Mouse (Mus musculus): ENCODE data around the gene Ppp1ca. TPM values are rescaled to one million over a fixed set of nuclear protein-coding genes. Genes with fewer than 3 reads are reported as not detected.

The Ppp1ca gene
- total RNA-seq, 2 experiments from 2014 or later, result 181 to 268 TPM

- ATAC-seq (replicated peaks; ENCODE audit: low FRiP score, poor library complexity, severe bottlenecking), result no peak
These were observed 11.5 kb upstream of the Ppp1ca start for GRCm38 (mm10) chr19:4180411-4180810.

DNA sequence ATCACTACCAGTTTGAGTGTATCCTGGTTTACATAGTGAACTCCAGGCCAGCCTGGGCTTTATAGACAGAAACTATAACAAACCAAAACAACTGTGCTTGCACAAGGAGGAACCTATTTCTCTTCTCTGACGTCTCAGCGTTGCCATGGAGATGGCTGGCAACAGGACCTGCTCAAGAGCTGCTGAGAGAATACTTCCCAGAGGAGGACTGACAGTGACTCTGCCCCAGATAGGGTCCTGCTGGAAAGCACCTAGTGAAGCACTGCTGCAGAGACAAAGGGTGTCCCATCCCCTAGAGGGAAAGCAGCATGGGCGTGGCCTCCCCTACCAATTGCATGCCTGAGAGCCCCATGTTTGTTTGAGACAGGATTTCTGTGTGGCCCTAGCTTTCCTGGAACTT, 10.0 kb upstream of the Ppp1ca start:
- ATAC-seq (replicated peaks; ENCODE audit: low FRiP score, poor library complexity, severe bottlenecking), result no peak

- ATAC-seq (replicated peaks; ENCODE audit: low FRiP score, poor library complexity, severe bottlenecking), result no peak
These were observed 8.2 kb upstream of the Ppp1ca start for GRCm38 (mm10) chr19:4183689-4184088.

- ATAC-seq (replicated peaks; ENCODE audit: low FRiP score, poor library complexity, severe bottlenecking), result no peak
These were observed 6.6 kb upstream of the Ppp1ca start for GRCm38 (mm10) chr19:4184976-4185975.

GRCm38 (mm10) chr19:4187303-4187702, 4.6 kb upstream of the Ppp1ca start:
- no peak for ATAC-seq (replicated peaks; ENCODE audit: low FRiP score, poor library complexity, severe bottlenecking)

- ATAC-seq (replicated peaks; ENCODE audit: low FRiP score, poor library complexity, severe bottlenecking), result no peak
These were observed 2.7 kb upstream of the Ppp1ca start for GRCm38 (mm10) chr19:4189051-4189620.

DNA sequence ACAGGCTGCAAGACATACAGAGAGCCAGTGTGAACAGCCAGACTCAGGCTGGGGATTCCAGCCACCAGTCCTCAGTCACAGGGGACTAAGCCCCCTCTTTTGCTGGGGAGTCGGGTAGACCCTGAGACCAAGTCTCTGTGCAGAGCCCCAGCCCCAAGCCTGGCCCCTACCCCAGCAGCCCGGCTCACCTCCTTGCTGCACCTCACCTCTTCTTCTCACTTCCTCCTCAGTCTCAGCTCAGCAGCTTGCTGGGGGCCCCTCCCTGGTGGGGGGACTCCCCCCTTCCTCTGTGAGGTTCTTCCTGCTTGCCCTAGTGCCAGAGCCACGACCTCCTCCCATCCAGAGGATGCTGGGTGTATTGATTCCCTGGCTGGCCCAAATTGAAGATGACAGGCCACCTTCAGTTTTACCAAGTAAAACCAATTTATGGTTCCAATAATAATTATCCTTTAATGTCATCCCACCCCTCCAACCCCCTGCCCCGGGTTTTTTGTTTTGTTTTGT, 982 bp upstream of the Ppp1ca start, which contains the start of gene Tbc1d10c:
Gene Tbc1d10c, minus strand, starts transcription at position 454 of the 504 bp plus-strand sequence.
- no peak for ATAC-seq (replicated peaks; ENCODE audit: low FRiP score, poor library complexity, severe bottlenecking)

DNA sequence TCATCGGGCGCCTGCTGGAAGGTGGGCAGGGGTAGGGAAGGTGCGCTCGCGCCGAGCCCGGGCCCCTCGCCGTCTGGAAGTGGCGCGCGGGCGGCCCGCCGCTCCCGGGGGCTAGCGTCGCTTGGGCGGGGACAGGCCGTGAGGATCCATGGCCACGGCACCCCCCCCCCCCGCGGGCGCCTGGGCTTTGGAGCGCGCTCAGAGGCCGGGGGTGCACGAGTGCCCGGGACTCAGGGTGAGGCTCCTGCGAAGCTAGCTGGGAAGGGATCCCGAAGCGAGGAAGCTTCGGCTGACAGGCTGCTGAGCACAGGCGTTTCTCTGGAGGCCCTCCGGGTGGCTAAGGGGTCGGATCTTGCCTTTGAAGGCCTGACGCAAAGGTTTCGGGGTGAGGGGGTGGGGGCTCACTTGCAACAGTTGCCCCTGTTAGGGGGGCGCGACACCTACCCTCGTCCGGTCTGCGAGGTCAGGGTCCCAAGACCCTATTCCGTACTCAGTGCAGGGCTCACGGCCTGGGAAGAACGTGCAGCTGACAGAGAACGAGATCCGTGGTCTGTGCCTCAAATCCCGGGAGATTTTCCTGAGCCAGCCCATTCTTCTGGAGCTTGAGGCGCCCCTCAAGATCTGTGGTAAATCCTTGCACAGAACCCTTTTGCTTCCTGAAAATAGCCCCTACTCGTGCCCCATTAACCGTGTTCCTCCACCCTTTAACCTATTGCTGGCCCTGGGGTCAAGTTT, 553 bp downstream of the Ppp1ca start:
- peak; percentile 22 for ATAC-seq (replicated peaks; ENCODE audit: low FRiP score, poor library complexity, severe bottlenecking)

DNA sequence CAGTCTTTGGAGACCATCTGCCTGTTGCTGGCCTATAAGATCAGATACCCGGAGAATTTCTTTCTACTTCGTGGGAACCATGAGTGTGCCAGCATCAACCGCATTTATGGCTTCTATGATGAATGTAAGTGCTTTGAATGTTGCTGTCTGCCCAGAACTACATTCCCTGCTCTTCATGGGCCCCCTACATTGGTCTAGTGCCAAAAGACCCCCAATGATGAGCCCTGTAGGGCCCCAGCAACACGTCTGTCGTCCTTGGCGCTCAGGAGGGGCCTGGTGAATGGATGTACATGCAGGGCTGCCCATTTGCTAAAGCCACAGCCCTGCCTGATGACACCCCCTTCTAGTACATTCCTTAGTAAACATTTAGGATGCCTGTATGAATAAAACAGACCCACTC, 1.3 kb downstream of the Ppp1ca start:
- no peak for ATAC-seq (replicated peaks; ENCODE audit: low FRiP score, poor library complexity, severe bottlenecking)

- no peak for ATAC-seq (replicated peaks; ENCODE audit: low FRiP score, poor library complexity, severe bottlenecking)
These were observed 2.3 kb downstream of the Ppp1ca start for GRCm38 (mm10) chr19:4194021-4194724.

- ATAC-seq (replicated peaks; ENCODE audit: low FRiP score, poor library complexity, severe bottlenecking), result no peak
These were observed 3.1 kb downstream of the Ppp1ca start for GRCm38 (mm10) chr19:4194776-4195650.

- no peak for ATAC-seq (replicated peaks; ENCODE audit: low FRiP score, poor library complexity, severe bottlenecking)
These were observed 4.2 kb downstream of the Ppp1ca start for GRCm38 (mm10) chr19:4196048-4196447.

DNA sequence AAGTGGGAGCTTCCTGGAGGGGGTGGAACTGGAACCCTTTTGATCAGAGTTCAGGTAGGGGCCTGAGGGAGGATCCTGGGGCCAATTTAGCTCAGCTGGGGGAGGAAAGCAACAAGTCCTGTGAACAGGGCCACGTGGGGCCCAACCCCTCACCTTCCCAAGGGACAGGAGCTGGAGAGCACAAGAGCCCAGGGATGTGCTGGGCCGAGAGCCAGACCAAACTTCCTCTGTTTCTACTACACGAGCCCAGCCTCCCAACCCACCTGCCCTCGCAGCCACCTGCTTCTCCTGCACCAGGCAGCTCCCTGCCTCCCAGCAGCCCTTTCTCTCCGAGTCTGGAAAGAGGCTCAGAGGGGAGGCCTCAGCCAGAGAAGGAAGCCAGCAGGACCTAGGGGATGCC, 4.7 kb downstream of the Ppp1ca start:
- no peak for ATAC-seq (replicated peaks; ENCODE audit: low FRiP score, poor library complexity, severe bottlenecking)

DNA sequence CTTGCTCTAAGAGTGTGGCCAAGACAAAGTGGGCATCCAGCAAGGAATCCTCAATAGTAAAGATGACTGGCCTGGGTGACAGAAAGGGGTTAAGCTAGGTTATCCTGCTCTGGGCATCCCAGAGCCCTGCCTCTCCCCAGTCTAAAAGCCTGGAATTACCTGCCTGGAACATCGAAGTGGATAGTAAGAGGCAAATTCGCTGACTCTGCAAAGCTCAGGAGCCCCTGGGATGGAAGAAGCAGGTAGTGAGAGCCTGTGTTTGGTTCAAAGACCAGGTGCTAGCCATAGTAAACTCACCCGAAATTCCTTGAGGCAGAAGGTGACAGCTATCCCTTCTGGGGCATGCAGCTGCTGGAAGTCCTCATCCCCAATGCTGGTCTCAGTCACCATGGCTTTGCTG, 5.3 kb downstream of the Ppp1ca start:
- no peak for ATAC-seq (replicated peaks; ENCODE audit: low FRiP score, poor library complexity, severe bottlenecking)

GRCm38 (mm10) chr19:4201291-4201909, 9.5 kb downstream of the Ppp1ca start, which contains the start of gene Rad9a:
Rad9a (minus strand) TSS chr19:4201662.
- peak; percentile 90 for ATAC-seq (replicated peaks; ENCODE audit: low FRiP score, poor library complexity, severe bottlenecking)

- ATAC-seq (replicated peaks; ENCODE audit: low FRiP score, poor library complexity, severe bottlenecking), result no peak
These were observed 10.3 kb downstream of the Ppp1ca start for GRCm38 (mm10) chr19:4202149-4202548.

DNA sequence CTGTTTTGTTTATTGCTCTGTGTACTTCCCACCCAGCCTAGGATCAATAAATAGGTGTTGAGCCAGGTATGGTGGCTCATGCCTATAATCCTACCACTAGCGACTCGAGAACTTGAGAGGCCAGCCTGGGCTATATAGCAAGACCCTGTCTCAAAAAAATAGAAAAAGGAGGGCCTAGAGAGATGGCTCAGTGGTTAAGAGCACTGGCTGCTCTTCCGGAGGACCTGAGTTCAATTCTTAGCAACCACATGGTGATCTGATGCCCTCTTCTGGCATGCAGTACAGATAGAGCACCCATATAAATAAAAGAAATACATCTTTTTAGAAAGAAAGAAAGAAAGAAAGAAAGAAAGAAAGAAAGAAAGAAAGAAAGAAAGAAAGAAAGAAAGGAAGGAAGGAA, 11.3 kb downstream of the Ppp1ca start:
- ATAC-seq (replicated peaks; ENCODE audit: low FRiP score, poor library complexity, severe bottlenecking), result no peak

Measured in erythroid progenitor cell, adult 5-6 weeks (primary cell).